Mouse (Mus musculus) midbrain, embryonic 12.5 days (tissue): ENCODE measurements around the gene Tes3-ps. TPM values are rescaled to one million over a fixed set of nuclear protein-coding genes. Genes with fewer than 3 reads are reported as not detected.

Source experiments
- ATAC-seq: fragments of 200-750 bp; cut with Nextera tagmentation; 2 replicates; pipeline ENCODE4 v1.8.0; 2017; ENCODE audit warnings: low read depth, moderate TSS enrichment, moderate library complexity; ENCODE audit not compliant: low FRiP score
- H3K27ac ChIP-seq: fragments of 300-500 bp; sonication (generic); replicated peaks from 2 replicates; pipeline ENCODE4 v1.5.1; 2016; ENCODE audit warnings: mild to moderate bottlenecking
- H3K27me3 ChIP-seq: fragments of 300-500 bp; sonication (generic); 2 replicates; pipeline ENCODE4 v1.6.1; 2016; ENCODE audit warnings: mild to moderate bottlenecking
- H3K36me3 ChIP-seq: fragments of 300-500 bp; sonication (generic); 2 replicates; pipeline ENCODE4 v1.6.1; 2016
- H3K4me1 ChIP-seq: fragments of 300-500 bp; sonication (generic); 2 replicates; pipeline ENCODE4 v1.6.1; 2016
- H3K4me2 ChIP-seq: fragments of 300-500 bp; sonication (generic); replicated peaks from 2 replicates; pipeline ENCODE4 v1.6.1; 2016; ENCODE audit warnings: mild to moderate bottlenecking, moderate library complexity
- H3K4me3 ChIP-seq: fragments of 300-500 bp; sonication (generic); 2 replicates; pipeline ENCODE4 v1.5.1; 2016; ENCODE audit warnings: mild to moderate bottlenecking
- H3K9ac ChIP-seq: fragments of 300-500 bp; sonication (generic); replicated peaks from 2 replicates; pipeline ENCODE4 v1.6.1; 2016; ENCODE audit warnings: mild to moderate bottlenecking, moderate library complexity
- H3K9me3 ChIP-seq: fragments of 300-500 bp; sonication (generic); 2 replicates; pipeline ENCODE4 v1.6.1; 2016; ENCODE audit warnings: mild to moderate bottlenecking
- WGBS: fragments of 180-500 bp; shearing (Covaris S2); methylation state at CpG from one replicate; pipeline ENCODE4 v1.1.7; 2016; 5-methylcytosine and 5-hydroxymethylcytosine counted together
- polyA plus RNA-seq: library from polyadenylated mRNA; unstranded; fragments of >200 nt; fragmentation: Nextera tagmentation; extraction: Ambion mirVana; gene quantifications from 2 replicates; pipeline ENCODE4 v1.2.1, GENCODE M21; 2016

The Tes3-ps gene
- polyA plus RNA-seq, 1 experiment from 2014 or later, result 1.2 TPM

- Histone ChIP-seq H3K27ac (no peak overlapping the region), H3K9ac (no peak overlapping the region), H3K4me1 (no peaks in the 10 kb centered on the region), H3K27me3 (no peaks in the 10 kb centered on the region), H3K9me3 (no peaks in the 10 kb centered on the region), H3K4me3 (no peak overlapping the region), H3K36me3 (no peaks in the 10 kb centered on the region), H3K4me2 (no peak overlapping the region)
- 80% methylated on average over 3 of the region's 3 CpGs for WGBS
- no peak for ATAC-seq
Measured at GRCm38 (mm10) chr13:49507176-49507575, 14.1 kb downstream of the Tes3-ps start.

- Histone ChIP-seq H3K4me2 (no peak overlapping the region), H3K9me3 (no peaks in the 10 kb centered on the region), H3K4me1 (no peaks in the 10 kb centered on the region), H3K36me3 (no peaks in the 10 kb centered on the region), H3K9ac (no peak overlapping the region), H3K27ac (no peak overlapping the region), H3K4me3 (no peak overlapping the region), H3K27me3 (no peaks in the 10 kb centered on the region)
- no peak for ATAC-seq
- 36% methylated on average over 2 of the region's 2 CpGs for WGBS
Measured at GRCm38 (mm10) chr13:49518761-49519160, 25.6 kb downstream of the Tes3-ps start.

DNA sequence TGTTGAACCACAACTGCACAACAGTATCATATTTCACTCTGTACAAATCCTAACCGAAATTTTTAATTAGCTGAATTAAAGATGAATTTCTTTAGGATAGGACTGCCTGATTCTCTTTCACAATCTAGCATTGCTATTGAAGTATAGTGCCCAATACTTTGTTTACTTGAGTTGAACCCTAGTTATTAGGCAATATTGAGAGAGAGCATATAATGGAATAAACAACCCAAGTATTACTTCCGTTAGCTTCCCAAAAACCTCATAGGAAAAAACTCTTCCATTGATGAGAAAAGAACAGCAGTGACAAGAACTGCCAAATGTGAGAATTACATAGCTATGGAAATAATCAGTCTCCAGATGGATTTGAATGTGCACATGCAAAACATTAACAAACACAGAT, 33.1 kb downstream of the Tes3-ps start:
- H3K4me3 ChIP-seq, result no peak overlapping the region
- H3K9ac ChIP-seq, result no peak overlapping the region
- H3K27me3 ChIP-seq, result no peaks in the 10 kb centered on the region
- no peak overlapping the region for H3K27ac ChIP-seq
- H3K4me2 ChIP-seq, result no peak overlapping the region
- 87% methylated on average over 2 of the region's 2 CpGs for WGBS
- H3K4me1 ChIP-seq, result no peaks in the 10 kb centered on the region
- no peaks in the 10 kb centered on the region for H3K36me3 ChIP-seq
- H3K9me3 ChIP-seq, result no peaks in the 10 kb centered on the region
- ATAC-seq, result no peak

- ATAC-seq, result no peak
- H3K4me1 ChIP-seq, result no peaks in the 10 kb centered on the region
- 98% methylated on average over 4 of the region's 4 CpGs for WGBS
- no peaks in the 10 kb centered on the region for H3K9me3 ChIP-seq
- no peak overlapping the region for H3K4me3 ChIP-seq
- no peaks in the 10 kb centered on the region for H3K36me3 ChIP-seq
- H3K9ac ChIP-seq, result no peak overlapping the region
- no peak overlapping the region for H3K27ac ChIP-seq
- no peaks in the 10 kb centered on the region for H3K27me3 ChIP-seq
- H3K4me2 ChIP-seq, result no peak overlapping the region
Measured at GRCm38 (mm10) chr13:49530636-49531035, 37.5 kb downstream of the Tes3-ps start.

DNA sequence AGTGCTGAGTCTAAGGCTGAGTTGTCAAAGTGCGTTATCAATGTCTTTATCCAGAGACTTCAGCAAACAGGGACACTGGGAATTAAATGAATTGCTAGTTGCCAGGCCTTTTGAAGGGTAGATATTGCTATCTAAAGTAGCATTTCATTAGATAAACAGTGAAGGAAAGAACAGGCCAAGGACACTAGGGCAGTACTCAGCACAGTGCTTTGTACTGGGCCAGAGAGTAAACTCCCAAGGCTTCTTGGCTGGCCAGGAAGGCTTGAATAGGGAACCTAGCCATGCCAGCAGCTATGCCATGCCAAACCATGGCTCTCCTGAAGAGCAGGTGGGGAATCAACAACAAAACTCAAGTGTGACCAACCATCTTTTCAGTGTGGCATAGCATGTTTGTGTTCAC, 43.8 kb downstream of the Tes3-ps start:
- Histone ChIP-seq H3K36me3 (no peaks in the 10 kb centered on the region), H3K27ac (no peak overlapping the region), H3K4me2 (no peak overlapping the region), H3K9me3 (no peaks in the 10 kb centered on the region), H3K9ac (no peak overlapping the region), H3K4me3 (no peak overlapping the region), H3K4me1 (no peaks in the 10 kb centered on the region), H3K27me3 (no peaks in the 10 kb centered on the region)
- WGBS, result 100% methylated on average over 1 of the region's 1 CpGs
- ATAC-seq, result no peak

DNA sequence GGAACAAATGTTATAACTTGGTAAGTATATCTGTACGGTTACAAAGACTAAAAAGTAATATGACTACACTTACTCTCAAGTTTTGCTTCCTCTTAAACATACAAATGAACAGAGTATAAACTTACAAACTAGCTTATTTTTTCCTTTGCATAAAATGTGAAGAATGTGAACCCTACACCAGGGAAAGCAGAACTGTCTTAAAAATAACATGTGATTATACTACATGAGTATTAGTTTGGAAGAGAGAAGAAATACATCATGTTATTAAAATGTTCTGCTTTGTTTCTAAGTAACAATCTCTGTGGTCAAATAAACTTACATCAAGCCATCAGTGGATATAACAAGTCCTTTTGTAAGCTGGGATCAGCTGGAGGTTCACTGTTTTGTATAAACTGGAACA, 45.6 kb downstream of the Tes3-ps start:
- H3K4me2 ChIP-seq, result no peak overlapping the region
- no peaks in the 10 kb centered on the region for H3K9me3 ChIP-seq
- 86% methylated on average over 1 of the region's 1 CpGs for WGBS
- no peak for ATAC-seq
- no peaks in the 10 kb centered on the region for H3K36me3 ChIP-seq
- no peaks in the 10 kb centered on the region for H3K27me3 ChIP-seq
- no peaks in the 10 kb centered on the region for H3K4me1 ChIP-seq
- no peak overlapping the region for H3K27ac ChIP-seq
- no peak overlapping the region for H3K4me3 ChIP-seq
- no peak overlapping the region for H3K9ac ChIP-seq

- no peaks in the 10 kb centered on the region for H3K9me3 ChIP-seq
- no peak within 1 kb of the TSS for H3K4me2 ChIP-seq
- H3K27ac ChIP-seq, result no peak within 1 kb of the TSS
- H3K4me3 ChIP-seq, result no peak within 1 kb of the TSS
- 90% methylated on average over 3 of the region's 3 CpGs for WGBS
- no peaks in the 10 kb centered on the region for H3K4me1 ChIP-seq
- no peaks in the 10 kb centered on the region for H3K36me3 ChIP-seq
- H3K27me3 ChIP-seq, result no peaks in the 10 kb centered on the region
- no peak within 1 kb of the TSS for H3K9ac ChIP-seq
- no peak for ATAC-seq
Measured at GRCm38 (mm10) chr13:49544279-49544678, 51.2 kb downstream of the Tes3-ps start, which contains the start of gene Aspn. Gene Aspn, plus strand, starts transcription at chr13:49544443.

DNA sequence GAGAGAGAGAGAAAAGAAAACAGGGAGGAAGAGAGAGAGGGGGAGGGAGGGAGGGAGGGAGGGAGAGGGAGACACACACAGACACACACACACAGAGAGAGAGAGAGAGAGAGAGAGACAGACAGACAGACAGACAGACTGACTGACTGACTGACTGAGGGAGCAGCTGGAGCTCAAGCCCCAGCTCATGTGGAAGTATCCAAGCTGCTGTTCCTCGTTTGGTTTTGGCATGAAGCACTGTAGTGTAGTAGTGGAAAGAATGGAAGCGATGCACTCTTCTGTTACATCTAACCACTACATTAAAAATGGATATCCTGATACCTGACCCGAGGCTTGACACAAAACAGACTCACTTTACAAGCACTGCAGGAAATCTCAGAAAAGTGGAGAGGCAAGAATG, 52.5 kb downstream of the Tes3-ps start:
- 72% methylated on average over 3 of the region's 3 CpGs for WGBS
- H3K9me3 ChIP-seq, result no peaks in the 10 kb centered on the region
- H3K4me1 ChIP-seq, result no peaks in the 10 kb centered on the region
- no peak overlapping the region for H3K4me2 ChIP-seq
- no peaks in the 10 kb centered on the region for H3K36me3 ChIP-seq
- ATAC-seq, result no peak
- H3K27ac ChIP-seq, result no peak overlapping the region
- no peak overlapping the region for H3K4me3 ChIP-seq
- no peaks in the 10 kb centered on the region for H3K27me3 ChIP-seq
- H3K9ac ChIP-seq, result no peak overlapping the region

Other genes with a start within 250 kb of the Tes3-ps start
- 0.70 and 0.86 TPM in 2 replicates for gene Susd3, start 244.6 kb upstream of the Tes3-ps start, polyA plus RNA-seq
- gene Fgd3, start 173.0 kb upstream of the Tes3-ps start, polyA plus RNA-seq, result 1.0 and 1.1 TPM in 2 replicates
- 36.7 and 38.8 TPM in 2 replicates for gene Bicd2, start 151.7 kb upstream of the Tes3-ps start, polyA plus RNA-seq
- gene Ippk, start 72.1 kb upstream of the Tes3-ps start, polyA plus RNA-seq, result 14.2 and 16.3 TPM in 2 replicates
- 1.3 and 1.5 TPM in 2 replicates for gene Ecm2, start 11.5 kb downstream of the Tes3-ps start, polyA plus RNA-seq
- 1.6 and 3.3 TPM in 2 replicates for gene Aspn, start 51.1 kb downstream of the Tes3-ps start, polyA plus RNA-seq
- gene Omd, start 89.1 kb downstream of the Tes3-ps start, polyA plus RNA-seq, result 0.71 and 0.96 TPM in 2 replicates
- 13.4 and 23.1 TPM in 2 replicates for gene Ogn, start 114.7 kb downstream of the Tes3-ps start, polyA plus RNA-seq
- 25.2 and 26.5 TPM in 2 replicates for gene Cenpp, start 159.5 kb downstream of the Tes3-ps start, polyA plus RNA-seq
- 24.7 and 26.9 TPM in 2 replicates for gene Nol8, start 159.8 kb downstream of the Tes3-ps start, polyA plus RNA-seq
- gene Iars, start 188.8 kb downstream of the Tes3-ps start, polyA plus RNA-seq, result 94.6 and 97.5 TPM in 2 replicates